Mouse (Mus musculus) lung, adult 2 months (tissue): ENCODE measurements around the gene Sctr.

ENCODE experiments used
- CTCF ChIP-seq: fragments of 200-500 bp; IDR thresholded peaks from 2 replicates; pipeline ENCODE4 v1.5.1; 2011; ENCODE audit warnings: mild to moderate bottlenecking, low read length, control low read depth; ENCODE audit not compliant: insufficient read depth
- POLR2A ChIP-seq: fragments of 200-500 bp; IDR thresholded peaks from 2 replicates; pipeline ENCODE4 v1.6.1; 2011; ENCODE audit warnings: low read depth, mild to moderate bottlenecking, control low read depth, low read length, borderline replicate concordance; ENCODE audit errors: extremely low read depth

- TF ChIP-seq CTCF, result no peak
- no peak for TF ChIP-seq POLR2A
Measured at GRCm38 (mm10) chr1:119973117-119973516, 33.6 kb upstream of the Sctr start.
